Comparison of ENCODE assay signal across 30 mouse cellular contexts in the genomic region with DNA sequence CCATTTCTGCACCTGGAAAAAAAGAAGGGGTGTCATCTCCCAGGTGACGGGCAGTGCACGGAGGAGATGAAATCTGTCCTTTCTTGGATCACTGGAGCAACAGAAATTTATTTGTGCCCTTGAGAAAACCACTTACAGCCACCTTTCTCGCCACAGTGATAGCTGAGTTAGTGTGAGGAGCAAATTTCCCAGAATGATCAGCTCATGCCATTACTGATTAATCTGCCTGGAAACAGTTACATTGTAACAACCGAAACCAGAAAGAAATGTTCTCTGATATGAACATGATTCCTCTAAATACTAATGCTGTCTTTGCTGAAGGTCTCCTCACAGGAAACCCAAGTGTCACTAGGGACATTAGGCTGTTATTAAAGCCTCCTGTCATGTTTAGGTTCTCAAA. TPM values are rescaled to one million over a fixed set of nuclear protein-coding genes. Genes with fewer than 3 reads are reported as not detected.
"Had no signal": no experiment of that assay in that cellular context is flagged by ENCODE, and none has a peak within 500 bp of the region (broad histone marks: within the 10 kb centered on the region; RNA-seq: fewer than 3 reads in every experiment).

No protein-coding gene starts in this region.

- ATAC-seq: hindbrain, postnatal 0 days; inflammation-experienced regulatory T-cells, adult 6 months; intestine, embryonic 16.5 days; liver, postnatal 0 days; lung, postnatal 0 days; midbrain, embryonic 15.5 days had no signal

- H3K4me1 ChIP-seq: limb, embryonic 10.5 days; limb, embryonic 13.5 days; midbrain, embryonic 12.5 days; midbrain, embryonic 15.5 days; neural tube, embryonic 13.5 days had no signal

- H3K9me3 ChIP-seq: limb, embryonic 10.5 days; limb, embryonic 13.5 days; midbrain, embryonic 12.5 days; midbrain, embryonic 15.5 days; neural tube, embryonic 13.5 days had no signal

- H3K36me3 ChIP-seq: limb, embryonic 10.5 days; limb, embryonic 13.5 days; midbrain, embryonic 12.5 days; midbrain, embryonic 15.5 days; neural tube, embryonic 13.5 days had no signal

- H3K4me2 ChIP-seq: limb, embryonic 13.5 days; lung, embryonic 14.5 days; midbrain, embryonic 12.5 days; midbrain, embryonic 15.5 days; neural tube, embryonic 13.5 days had no signal

- H3K27me3 ChIP-seq: limb, embryonic 13.5 days; midbrain, embryonic 12.5 days; midbrain, embryonic 15.5 days; neural tube, embryonic 13.5 days had no signal

- H3K27ac ChIP-seq: hindbrain, postnatal 0 days; limb, embryonic 10.5 days; limb, embryonic 13.5 days; liver, embryonic 14.5 days; macrophage; midbrain, embryonic 12.5 days; midbrain, embryonic 15.5 days; neural tube, embryonic 13.5 days had no signal

- H3K4me3 ChIP-seq: limb, embryonic 10.5 days; limb, embryonic 13.5 days; midbrain, embryonic 12.5 days; midbrain, embryonic 15.5 days; myocyte; neural tube, embryonic 13.5 days had no signal

- H3K9ac ChIP-seq: limb, embryonic 13.5 days; liver, embryonic 14.5 days; liver, postnatal 0 days; lung, embryonic 14.5 days; midbrain, embryonic 12.5 days; midbrain, embryonic 15.5 days; neural tube, embryonic 13.5 days had no signal

- DNase-seq: liver; liver, postnatal 0 days; lung, embryonic 14.5 days; retina, postnatal 1 day; right cerebral cortex, postnatal 25 days; thymus, adult 18-20 months; thymus, postnatal 36 days had no signal

RNA-seq across cellular contexts. Expression of gene Tmem207, which starts 21.6 kb away (rescaled TPM):
- total RNA-seq: hindbrain, postnatal 0 days; layer of hippocampus, adult 18-20 months; layer of hippocampus, postnatal 14 days; left cerebral cortex, adult 8-10 months; left cerebral cortex, postnatal 14 days; megakaryocyte, adult 5-6 weeks had no signal
- polyA plus RNA-seq: hindbrain, postnatal 0 days; inflammation-experienced regulatory T-cells, adult 6 months; intestine, embryonic 16.5 days; limb, embryonic 10.5 days; limb, embryonic 13.5 days; liver, embryonic 14.5 days; liver, postnatal 0 days; lung, embryonic 14.5 days; lung, postnatal 0 days; macrophage; myocyte; small intestine, adult 2 months; spleen, adult 2 months; stomach, embryonic 16.5 days; testis, adult 2 months; urinary bladder, adult 2 months had no signal

RNA-seq across cellular contexts. Expression of gene Cldn16, which starts 42.0 kb away (rescaled TPM):
- total RNA-seq: hindbrain, postnatal 0 days; layer of hippocampus, adult 18-20 months; layer of hippocampus, postnatal 14 days; left cerebral cortex, adult 8-10 months; left cerebral cortex, postnatal 14 days; megakaryocyte, adult 5-6 weeks; neutrophil, adult 5-6 weeks had no signal
- polyA plus RNA-seq: hindbrain, postnatal 0 days; inflammation-experienced regulatory T-cells, adult 6 months; intestine, embryonic 16.5 days; limb, embryonic 10.5 days; limb, embryonic 13.5 days; liver, embryonic 14.5 days; liver, postnatal 0 days; lung, embryonic 14.5 days; lung, postnatal 0 days; macrophage; midbrain, embryonic 12.5 days; midbrain, embryonic 15.5 days; myocyte; neural tube, embryonic 13.5 days; small intestine, adult 2 months; spleen, adult 2 months; stomach, embryonic 16.5 days; testis, adult 2 months; urinary bladder, adult 2 months had no signal
